Mouse (Mus musculus) Muller cell, postnatal 12 days (primary cell): ENCODE measurements at regions not wholly inside any gene's neighbourhood (a gene's known extent, or its start where the extent isn't known, plus 50 kb on each side); places are given as distances from the start of the nearest gene placed in this dataset.

Experiments
- DNase-seq: peaks from one replicate; pipeline ENCODE4 v3.0.0-alpha.2; 2015; ENCODE audit errors: inconsistent ontology term

DNA sequence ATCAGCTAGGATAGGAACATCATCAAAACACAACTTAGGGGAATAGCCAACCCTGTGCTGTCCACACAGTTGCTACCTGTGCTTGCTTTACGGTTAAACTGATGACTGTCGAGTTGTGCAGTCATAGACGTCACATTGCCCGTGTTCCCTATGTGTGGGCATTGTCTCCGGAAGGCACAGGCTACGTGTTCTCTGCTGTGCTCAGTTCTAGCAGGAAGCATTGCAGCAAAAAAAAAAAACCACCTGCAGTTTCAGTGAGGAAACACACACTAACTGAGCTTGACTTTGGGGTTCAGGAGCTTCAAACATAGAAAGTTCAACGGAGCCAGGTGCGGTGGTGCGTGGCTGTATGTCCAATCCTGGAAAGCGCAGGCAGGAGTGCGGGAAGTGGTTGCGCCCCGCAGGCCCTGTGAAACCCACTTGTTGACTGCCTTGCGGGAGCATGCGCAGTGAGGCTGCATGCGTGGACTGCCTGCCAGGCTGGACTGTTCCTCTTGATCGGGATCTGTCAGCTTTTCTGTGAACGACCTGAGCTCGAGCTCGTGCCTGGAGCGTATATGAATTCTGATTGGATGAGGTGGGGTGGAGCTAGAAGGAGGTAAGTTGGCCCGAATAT lies 190.2 kb upstream of the Krr1 start:
- no peak for DNase-seq

DNA sequence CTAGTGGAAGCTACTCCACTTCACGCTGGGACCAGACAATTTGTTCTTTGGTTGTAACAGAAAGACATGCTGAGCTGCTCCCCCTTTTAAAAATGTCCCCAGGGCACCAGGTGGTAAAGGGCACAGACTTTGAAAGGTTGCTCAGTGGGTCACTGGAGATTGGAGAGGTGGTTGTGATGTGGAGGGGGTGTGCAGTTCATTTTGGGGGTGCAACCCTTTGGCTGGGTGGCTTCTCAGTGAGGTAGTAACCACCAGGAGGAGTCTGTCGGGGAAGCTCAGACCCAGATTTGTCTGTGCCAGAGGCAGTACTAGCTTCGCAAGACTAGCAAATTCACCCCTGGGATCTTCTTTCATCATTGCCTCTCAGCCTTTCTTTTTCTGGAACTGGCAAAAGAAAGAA lies 189.0 kb upstream of the Krr1 start:
- no peak for DNase-seq

DNA sequence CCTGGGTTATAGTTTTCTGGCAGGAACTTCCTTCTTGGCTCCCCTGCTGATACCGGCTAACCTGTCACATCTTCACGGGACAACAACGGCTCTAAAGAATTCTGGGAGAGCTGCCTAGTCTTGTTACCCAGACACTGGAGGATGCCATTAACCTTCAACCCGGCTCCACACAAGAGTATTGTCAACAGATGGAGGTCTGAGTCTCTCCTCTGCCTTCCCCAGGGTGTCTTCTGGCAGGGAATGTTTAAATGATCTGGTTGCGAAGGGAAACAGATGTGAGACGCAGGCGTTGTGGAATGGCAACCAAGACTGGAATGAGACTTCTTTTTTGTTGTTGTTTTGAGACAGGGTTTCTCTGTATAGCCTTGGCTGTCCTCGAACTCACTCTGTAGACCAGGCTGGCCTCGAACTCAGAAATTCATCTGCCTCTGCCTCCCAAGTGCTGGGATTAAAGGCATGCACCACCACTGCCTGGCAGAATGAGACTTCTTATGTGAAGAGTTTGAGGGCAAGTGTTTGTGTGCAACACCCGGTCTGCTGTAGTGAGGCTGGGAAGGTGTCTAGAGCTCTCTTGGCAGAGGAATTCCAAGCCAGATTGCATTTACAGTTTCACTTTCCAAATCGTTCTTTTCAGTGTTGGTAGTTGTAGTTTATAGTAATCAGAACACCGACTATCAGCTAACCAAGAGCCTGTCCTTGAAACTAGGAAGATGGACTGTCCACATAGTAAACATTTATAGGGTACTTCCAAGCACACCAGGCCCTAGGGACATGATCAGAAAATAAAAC lies 188.2 kb upstream of the Krr1 start:
- no peak for DNase-seq

DNA sequence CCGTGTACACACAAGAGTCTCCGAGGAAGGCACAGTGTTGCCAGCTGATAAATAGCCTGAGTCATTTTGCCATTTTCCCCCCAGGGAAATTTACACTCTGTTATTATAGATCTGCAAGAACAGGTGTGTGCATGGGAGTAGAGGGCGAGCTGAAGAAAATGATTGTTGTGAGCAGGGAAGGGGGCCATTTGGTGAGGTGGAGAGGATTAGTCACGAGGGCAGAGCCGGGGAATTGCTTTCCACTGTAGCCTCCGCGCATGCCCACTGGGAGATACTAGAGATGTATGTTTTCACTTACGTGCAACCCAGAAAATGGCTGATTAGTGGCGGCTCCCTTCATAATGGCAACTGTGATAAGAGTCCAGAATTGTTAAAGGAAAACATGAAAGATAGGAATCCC lies 185.3 kb upstream of the Krr1 start:
- no peak for DNase-seq

DNA sequence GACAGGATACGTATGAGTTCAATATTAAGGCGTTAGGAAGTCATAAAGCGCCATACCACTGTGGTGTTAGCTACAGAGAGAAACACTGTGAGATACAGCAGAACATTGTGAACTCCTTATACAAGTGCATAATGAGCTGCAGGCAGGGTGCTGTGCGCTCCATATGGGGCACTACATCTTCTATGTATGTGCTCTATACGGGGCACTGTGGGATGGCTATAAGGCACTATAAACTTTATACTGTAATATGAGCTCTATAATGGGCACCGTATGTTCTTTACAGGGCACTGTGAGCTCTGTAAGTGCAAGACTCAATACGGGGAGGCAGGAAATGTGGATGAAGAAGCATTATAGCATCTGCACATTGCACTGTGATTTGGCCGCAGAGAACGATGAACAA lies 183.2 kb upstream of the Krr1 start:
- no peak for DNase-seq

DNA sequence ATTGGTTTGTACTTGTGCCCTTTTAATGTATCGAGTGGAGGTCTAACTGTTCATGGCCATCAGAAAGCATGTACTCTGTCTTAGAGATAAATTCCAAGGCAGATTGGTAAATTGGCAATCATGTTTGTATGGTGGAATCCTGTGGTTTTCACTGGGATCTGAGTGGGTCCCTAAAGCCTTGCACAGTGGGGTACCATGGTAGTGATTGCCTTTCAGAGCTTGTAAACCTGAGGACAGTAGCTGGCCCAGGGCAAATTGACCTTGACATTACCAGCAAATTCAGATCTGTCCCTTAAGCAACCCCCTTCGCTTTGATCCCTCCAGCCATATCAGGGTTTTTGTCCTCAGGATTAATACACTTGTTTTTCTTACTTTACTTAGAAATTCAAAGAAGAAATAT lies 181.6 kb upstream of the Krr1 start:
- DNase-seq, result no peak

DNA sequence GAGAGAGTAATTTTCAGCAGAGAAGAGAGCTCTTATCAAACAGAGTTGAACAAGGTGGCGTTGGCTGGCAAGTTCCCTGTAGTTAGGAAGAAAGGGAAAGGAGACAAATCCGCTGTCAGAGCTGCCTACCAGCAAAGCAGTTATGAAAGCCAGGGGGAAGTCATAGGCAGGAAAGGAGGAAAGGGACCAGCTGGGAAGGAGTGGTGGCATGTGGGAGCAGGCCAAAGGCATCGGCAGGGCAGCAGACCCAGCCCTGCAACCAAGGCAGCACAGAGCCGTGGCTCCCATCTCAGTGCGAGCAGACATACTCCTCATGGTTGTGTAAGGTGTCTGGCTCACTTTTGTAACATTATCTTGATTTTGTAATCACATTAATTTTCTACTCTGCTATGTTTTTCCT lies 177.4 kb upstream of the Krr1 start:
- DNase-seq, result no peak

DNA sequence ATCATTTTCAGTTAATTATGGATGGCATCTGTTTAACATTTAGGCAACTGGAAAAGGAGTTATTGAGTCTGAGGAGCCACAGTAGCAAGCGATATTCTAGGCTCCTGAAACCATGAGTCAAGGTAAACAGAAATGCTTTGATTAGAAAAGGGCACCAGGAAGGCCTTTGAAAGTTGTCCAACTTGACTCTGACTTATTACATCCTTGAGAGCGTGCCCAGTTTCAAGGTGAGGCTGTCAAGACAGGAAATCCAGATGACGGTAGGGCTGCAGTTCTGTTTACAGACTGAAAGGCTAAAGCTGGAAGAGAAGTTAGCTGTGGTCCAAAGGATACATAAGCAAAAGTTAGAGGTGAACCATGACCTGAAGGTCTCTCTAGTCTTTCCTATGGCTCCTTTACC lies 176.7 kb upstream of the Krr1 start:
- no peak for DNase-seq

DNA sequence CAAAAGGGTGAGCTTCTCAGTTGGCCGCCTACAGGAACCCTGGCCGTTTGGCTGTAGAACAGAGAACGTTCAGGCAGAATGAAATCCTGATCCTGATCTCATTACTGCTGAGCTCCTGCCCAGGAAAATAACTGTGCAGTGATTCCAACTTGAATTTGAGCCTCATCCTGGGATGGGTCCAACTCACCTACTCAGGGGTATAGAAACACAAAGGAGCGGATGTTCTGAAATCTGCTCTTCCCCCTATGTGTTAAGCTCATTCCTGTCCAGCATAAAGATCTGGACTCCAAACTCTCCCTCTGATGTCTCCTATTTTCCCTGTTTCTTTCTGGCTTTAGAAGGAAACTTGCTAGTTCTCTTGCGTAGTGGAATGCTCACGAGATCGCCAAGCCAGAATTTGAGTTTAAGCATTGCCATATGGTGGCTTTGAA lies 173.6 kb upstream of the Krr1 start:
- no peak for DNase-seq

DNA sequence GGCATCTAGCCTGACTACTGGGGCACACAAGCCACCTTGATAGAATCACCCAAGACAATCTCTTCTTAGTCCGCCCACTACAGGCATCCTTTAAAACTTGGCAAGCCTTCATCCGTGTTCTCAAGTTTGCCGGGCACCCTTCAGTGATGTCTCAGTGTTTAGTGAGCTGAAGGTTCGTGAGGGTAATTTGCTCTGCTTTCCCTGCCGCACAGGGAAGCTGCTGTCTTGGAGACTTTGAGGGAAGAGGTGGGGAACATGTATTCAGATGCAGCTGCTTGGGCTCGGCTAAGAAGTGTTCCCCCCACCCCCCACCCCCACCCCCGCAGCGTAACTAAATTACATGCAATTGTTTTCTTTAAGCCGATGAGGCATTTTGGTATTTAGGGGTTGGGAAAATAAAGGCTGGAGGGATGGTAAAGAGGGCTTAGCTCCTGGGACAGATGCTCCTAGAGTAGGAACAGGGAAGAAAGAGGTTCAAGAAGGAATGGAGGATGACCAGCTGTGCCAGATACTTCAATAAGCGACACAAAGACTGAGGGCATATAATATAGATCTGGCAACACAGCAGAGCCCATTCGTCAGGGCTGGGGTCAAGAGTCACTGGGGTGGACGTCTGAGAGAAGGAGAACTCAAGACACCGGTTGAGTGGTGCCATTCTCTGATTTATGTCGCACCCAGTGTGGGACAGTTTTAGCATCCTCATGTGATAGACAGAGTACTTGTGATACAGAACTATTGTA lies 172.4 kb upstream of the Krr1 start:
- no peak for DNase-seq

DNA sequence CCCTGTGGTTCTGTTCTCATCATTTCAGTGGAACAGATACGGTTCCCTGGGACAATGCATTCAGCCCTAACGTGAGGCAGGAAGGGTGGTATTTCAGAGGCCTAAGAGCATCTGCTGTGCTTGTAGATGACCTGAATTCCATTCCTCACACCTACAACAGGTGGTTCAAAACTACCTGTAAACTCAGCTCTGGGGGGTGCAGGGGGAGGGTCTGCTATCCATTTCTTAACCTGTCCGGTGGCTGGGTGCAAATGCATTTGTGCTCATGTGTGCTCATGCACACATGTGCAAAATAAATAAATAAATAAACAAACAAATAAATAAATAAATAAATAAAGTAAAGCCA lies 171.9 kb upstream of the Krr1 start:
- no peak for DNase-seq

DNA sequence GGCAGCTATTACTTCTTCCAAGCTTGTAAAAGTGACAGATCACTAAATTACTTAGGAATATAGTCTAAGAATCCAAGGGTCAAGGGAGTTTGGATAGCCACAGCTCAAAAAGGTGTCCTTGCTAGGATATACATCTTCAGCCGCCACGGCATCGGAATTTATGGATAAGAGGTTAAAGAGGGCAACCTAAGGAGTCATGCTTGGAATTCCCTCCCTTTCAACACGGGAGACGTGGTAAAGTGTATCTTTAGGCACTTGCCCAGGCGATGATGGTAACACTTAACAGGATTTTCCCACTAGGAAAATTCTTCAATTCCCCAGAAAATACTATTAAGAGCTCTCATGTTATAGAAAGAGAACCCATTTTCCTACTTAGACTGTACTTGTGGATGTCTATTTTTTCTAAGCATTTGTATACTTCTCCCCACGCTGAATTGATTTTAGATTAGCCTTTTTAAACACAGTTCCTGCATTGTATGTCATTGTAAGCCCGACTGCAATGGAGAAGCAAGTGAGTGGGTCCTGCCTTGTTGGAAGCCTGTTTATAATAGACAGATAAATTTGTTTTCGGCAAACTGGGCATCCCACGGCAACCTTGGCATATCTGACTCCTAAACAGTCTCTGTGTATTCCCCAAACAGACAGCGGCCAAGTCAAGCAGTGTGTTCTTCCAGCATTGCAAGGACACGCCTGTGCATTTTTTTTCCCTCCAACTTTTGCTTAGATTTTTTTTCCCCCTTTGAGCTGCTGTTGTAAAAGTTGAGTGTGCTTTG lies 171.3 kb upstream of the Krr1 start:
- no peak for DNase-seq

DNA sequence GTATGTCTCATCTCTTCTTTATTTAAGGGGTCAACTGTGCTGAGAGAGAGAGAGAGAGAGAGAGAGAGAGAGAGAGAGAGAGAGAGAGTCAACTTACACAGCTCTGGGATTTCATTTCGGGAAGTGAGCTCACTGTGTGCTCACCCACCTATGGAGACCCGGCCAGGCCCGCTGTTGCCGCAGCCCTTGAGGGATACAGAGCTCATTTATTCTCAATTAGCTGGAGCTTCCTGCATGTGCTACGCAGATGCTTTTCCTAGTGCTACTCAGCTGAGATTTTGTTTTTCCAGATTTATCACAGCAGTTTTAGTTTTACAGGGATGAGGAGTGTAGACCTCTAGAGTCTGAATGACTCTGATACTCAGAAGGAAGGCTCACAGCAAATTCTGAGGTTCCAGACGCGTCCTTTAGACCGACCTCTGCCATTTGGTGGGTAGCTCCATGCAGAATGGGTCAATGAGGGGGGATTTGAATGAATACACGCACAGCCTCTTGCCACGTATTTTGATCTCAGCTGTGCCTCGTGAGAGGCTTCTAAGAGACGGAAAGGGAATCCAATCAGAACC lies 170.6 kb upstream of the Krr1 start:
- no peak for DNase-seq

DNA sequence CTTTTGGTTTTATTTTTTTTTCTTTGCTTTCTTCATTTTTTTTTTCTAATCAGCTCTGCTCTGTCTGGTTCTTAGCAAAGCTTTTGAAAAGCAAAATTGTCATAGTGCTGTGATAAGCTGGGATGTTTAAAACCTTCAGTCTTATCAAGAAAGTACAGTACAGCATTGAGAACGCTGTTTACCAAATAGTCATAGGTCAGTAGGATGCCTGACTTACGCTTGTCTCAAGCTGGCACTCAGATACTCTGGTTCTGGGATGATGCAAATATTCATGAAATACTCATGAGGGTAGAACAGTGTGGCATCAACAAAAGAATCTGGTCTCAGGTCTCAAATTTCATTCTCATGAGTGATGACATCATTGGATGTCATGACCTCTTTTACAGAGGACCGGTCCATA lies 166.1 kb upstream of the Krr1 start:
- DNase-seq, result no peak

DNA sequence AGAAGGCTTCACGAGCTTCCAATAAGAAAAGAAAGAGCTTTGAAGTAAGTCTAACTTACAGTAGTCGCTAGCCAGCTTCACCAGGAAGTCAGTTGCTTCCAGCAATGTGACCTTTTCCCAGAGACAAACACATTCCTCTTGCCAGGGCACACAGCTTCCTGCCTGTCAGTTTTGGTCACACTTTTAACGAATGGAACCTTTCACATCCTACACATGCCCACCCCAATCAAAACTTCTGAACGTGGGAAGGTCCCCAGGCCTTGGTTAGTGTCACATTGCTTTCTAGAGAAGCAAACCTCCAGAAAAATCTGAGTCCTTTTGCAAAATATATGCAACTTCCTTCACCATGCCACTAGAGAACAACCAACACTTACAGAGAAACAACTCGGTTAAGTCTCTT lies 165.5 kb upstream of the Krr1 start:
- no peak for DNase-seq

DNA sequence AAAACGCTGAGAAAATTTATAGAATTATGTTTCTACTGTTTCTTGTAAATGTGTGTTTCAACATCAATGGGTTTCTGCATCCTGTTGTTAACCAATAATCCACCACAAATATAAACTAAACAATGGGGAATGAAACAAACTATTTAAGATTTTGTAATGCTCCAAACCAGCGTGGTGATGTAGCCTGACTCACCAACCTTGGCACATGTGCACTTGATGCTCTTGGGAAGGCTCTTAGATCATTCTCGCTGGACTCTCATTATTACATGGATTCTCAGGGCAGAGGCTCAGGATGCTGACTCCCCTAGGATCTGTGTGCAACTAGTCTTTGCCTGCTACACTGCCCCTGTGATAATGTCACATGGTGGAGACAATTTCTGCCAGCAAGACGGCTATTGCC lies 158.7 kb upstream of the Krr1 start:
- DNase-seq, result peak; percentile 70

DNA sequence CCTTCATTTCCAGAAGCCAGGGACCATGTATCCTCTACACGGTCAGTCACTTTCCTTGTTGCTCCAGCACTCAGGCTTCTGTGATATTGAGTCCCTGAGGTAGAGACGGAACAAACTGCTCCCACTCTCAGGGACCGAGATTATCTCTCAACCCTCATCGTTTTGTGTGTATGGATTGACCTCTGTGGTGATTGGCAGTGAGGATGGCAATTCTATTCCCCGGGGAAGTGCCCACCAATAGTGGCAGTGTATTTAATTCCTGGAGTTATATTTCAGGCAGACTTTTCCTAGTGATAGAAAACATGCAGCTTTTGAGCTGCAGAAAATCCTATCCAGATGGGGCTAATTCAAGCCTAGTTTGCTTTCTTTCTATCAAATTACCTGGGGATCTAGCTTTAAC lies 157.8 kb upstream of the Krr1 start:
- no peak for DNase-seq

DNA sequence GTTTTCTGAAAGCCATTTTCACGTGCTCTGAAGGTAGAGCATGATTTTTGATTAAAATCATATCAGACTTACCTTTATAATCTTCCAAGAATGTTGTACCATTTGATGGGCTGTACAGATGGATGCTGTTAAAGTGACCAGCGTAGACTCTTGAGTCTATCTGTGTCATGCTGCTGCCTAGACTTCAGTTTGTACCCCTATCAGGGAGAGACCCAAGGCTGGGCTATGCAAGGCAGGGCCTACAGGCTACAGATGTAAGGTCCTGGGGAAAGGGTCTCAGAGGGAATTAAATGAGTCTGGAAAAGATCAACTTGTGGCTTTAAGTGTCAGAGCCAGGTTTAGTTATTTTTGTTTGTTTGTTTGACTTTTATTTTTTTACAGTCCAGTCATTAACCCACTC lies 157.3 kb upstream of the Krr1 start:
- DNase-seq, result no peak

DNA sequence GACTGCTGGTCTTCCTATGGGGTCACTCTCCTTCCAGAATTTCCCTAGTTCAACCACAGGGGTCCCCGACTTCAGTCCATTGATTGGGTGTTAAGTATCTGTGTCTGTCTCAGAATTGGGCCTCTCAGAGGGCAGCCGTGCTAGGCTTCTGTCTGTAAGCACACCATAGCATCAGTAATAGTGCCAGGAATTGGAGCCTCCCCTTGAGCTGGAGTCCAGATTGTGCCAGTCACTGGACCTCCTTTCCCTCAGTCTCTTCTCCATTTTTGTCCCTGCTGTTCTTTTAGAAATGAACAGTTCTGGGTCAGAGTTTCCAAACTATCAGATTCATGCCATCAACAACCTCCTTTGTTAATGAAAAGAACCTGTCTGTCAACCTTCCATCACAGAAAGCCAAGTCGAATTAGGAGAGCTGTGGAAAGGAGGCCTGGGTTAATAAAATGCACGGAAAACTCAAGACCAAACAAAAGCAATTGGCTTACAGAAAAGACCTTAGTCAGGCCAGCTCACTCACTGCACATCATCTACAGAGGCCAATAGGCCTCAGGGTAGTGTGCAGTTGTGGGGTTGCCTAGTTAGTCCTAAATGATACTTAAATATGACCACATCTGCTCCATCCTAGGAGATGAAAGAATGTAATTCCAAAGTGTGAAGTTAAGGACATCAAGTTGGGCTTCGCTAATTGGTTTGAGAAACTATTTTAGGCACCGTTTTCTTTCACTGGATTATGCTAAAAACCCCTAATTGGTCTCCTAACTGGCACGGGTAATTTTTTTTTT lies 156.5 kb upstream of the Krr1 start:
- no peak for DNase-seq

DNA sequence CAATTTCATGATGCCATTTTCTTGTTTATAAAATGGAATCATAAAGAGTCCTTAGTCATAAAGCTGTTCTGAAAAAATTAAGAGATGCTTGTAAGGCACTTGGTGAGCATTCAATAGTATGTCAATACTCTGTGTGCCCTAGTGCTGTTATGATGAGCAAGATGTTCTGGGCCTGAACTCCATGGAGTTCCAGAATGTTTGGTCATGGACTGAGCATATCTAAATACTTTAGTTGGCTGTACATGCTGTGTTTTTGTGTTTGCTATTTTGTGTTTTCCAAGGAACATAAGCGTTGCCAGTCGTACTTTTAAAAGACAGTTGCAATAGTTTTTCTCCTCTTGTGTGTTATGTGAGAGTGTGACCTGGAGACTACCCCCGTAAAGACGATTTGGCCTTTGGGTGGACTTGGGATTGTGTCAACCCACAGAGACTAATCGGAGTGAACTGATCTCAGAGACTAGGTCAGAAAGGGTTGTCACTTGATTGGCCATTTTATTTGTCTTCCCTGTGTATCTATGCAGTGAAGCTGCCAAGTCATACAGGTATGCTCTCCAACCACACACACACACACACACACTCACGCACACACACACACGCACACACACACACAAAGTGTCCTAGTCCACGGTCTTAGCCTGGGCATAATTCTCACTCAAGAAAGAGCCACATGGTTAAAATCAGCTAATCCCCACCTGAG lies 152.6 kb upstream of the Krr1 start:
- DNase-seq, result no peak

DNA sequence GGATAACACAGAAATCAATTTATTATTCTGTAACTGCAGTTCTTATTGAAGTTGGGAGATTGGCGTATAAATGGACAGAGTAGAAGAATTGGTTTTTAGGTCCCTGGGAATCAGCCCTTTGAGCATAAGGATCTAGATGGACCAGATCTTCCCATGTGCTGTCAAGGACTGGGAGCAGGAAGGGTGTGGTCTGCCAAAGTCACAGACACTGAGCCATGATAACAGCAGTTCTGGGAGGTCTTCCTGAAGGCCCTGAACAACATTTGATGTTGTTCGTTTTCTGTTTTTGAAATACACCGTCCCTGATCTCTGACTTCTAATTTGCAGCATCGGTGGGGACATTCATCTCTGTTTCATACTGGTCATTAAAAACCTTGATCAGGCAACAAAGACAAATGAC lies 147.6 kb upstream of the Krr1 start:
- DNase-seq, result no peak
